Comparison of ENCODE assay signal across 11 mouse cellular contexts in the genomic region with DNA sequence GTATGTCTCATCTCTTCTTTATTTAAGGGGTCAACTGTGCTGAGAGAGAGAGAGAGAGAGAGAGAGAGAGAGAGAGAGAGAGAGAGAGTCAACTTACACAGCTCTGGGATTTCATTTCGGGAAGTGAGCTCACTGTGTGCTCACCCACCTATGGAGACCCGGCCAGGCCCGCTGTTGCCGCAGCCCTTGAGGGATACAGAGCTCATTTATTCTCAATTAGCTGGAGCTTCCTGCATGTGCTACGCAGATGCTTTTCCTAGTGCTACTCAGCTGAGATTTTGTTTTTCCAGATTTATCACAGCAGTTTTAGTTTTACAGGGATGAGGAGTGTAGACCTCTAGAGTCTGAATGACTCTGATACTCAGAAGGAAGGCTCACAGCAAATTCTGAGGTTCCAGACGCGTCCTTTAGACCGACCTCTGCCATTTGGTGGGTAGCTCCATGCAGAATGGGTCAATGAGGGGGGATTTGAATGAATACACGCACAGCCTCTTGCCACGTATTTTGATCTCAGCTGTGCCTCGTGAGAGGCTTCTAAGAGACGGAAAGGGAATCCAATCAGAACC.
DNase-seq lines count a peak whose midpoint lies in the region; ATAC-seq and TF ChIP-seq lines count a peak whose summit lies in the region.
"Had no signal": no experiment of that assay in that cellular context is flagged by ENCODE, and none has a peak within 500 bp of the region (broad histone marks: within the 10 kb centered on the region; RNA-seq: fewer than 3 reads in every experiment).

No protein-coding gene starts in this region.

- no peak overlapping the region for H3K4me2 ChIP-seq in kidney, postnatal 0 days (ENCODE audit: low read length)
- H3K4me2 ChIP-seq in embryonic facial prominence, embryonic 12.5 days (replicated peaks), result no peak overlapping the region; the same call in 1 of the 2 replicates
- H3K4me2 ChIP-seq in heart, embryonic 13.5 days, result peak overlapping the region; percentile 47
- H3K4me2 ChIP-seq: intestine, embryonic 15.5 days had no signal

- H3K27ac ChIP-seq in kidney, postnatal 0 days, result no peak overlapping the region
- H3K27ac ChIP-seq in embryonic facial prominence, embryonic 12.5 days, result peak overlapping the region; percentile 68
- H3K27ac ChIP-seq in heart, embryonic 13.5 days (replicated peaks), result 0 out of 2 replicates have a peak overlapping the region, but pooled peaks have one; percentile 53
- H3K27ac ChIP-seq: intestine, embryonic 15.5 days had no signal

- WGBS in kidney, postnatal 0 days, result 30% methylated on average over 12 of the region's 12 CpGs
- WGBS in embryonic facial prominence, embryonic 12.5 days, result 17% methylated on average over 12 of the region's 12 CpGs
- WGBS in heart, embryonic 13.5 days, result 53% methylated on average over 12 of the region's 12 CpGs

- 0 out of 2 replicates have a peak, but pooled peaks cover 9% of the 10 kb centered on the region for H3K4me1 ChIP-seq in kidney, postnatal 0 days (replicated peaks; ENCODE audit: insufficient read depth, low read length)
- H3K4me1 ChIP-seq in embryonic facial prominence, embryonic 12.5 days, result peaks cover 36% of the 10 kb centered on the region
- H3K4me1 ChIP-seq in heart, embryonic 13.5 days, result peaks cover 28% of the 10 kb centered on the region
- H3K4me1 ChIP-seq: intestine, embryonic 15.5 days had no signal

- no peak overlapping the region for H3K4me3 ChIP-seq in kidney, postnatal 0 days (replicated peaks; ENCODE audit: low read depth, low read length)
- H3K4me3 ChIP-seq in embryonic facial prominence, embryonic 12.5 days, result no peak overlapping the region
- H3K4me3 ChIP-seq in heart, embryonic 13.5 days, result no peak overlapping the region
- H3K4me3 ChIP-seq: intestine, embryonic 15.5 days had no signal

- no peak for TF ChIP-seq CTCF in kidney, postnatal 0 days (IDR thresholded peaks at IDR 0.05; ENCODE audit: low read depth)

- H3K36me3 ChIP-seq in kidney, postnatal 0 days (ENCODE audit: insufficient read depth, low read length), result no peaks in the 10 kb centered on the region
- no peaks in the 10 kb centered on the region for H3K36me3 ChIP-seq in embryonic facial prominence, embryonic 12.5 days
- H3K36me3 ChIP-seq in heart, embryonic 13.5 days, result no peaks in the 10 kb centered on the region
- H3K36me3 ChIP-seq: intestine, embryonic 15.5 days had no signal

- peak; percentile 67 for DNase-seq in kidney, postnatal 0 days (ENCODE audit: low spot score)
- no peak for DNase-seq in kidney, adult 18-20 months
- peak; percentile 53 for DNase-seq in neural tube, embryonic 10.5 days (ENCODE audit: extremely low spot score, low spot score)
- no peak for DNase-seq in retina, postnatal 1 day
- no peak for DNase-seq in Muller cell, postnatal 12 days (ENCODE audit: inconsistent ontology term)
- DNase-seq: cerebellum, adult 18-20 months had no signal

- H3K9ac ChIP-seq in kidney, postnatal 0 days (ENCODE audit: low read depth, low read length), result no peak overlapping the region
- no peak overlapping the region for H3K9ac ChIP-seq in embryonic facial prominence, embryonic 12.5 days
- 0 out of 2 replicates have a peak overlapping the region, but pooled peaks have one; percentile 16 for H3K9ac ChIP-seq in heart, embryonic 13.5 days
- H3K9ac ChIP-seq: intestine, embryonic 15.5 days had no signal

- no peak; the same call in 1 of the 2 replicates for ATAC-seq in kidney, postnatal 0 days (replicated peaks; ENCODE audit: low FRiP score, low read depth)
- peak; percentile 83 for ATAC-seq in embryonic facial prominence, embryonic 12.5 days (ENCODE audit: insufficient number of reproducible peaks, insufficient read depth, low FRiP score, low TSS enrichment)
- no peak; the same call in 1 of the 2 replicates for ATAC-seq in heart, embryonic 13.5 days (ENCODE audit: extremely low read depth, insufficient number of reproducible peaks, low FRiP score, low TSS enrichment)
- no peak for ATAC-seq in megakaryocyte progenitor cell, adult 5-6 weeks (replicated peaks; ENCODE audit: poor library complexity)
- ATAC-seq: intestine, embryonic 15.5 days; midbrain, embryonic 16.5 days had no signal

- no peaks in the 10 kb centered on the region for H3K9me3 ChIP-seq in kidney, postnatal 0 days (replicated peaks; ENCODE audit: low read length)
- H3K9me3 ChIP-seq in embryonic facial prominence, embryonic 12.5 days, result no peaks in the 10 kb centered on the region
- no peaks in the 10 kb centered on the region for H3K9me3 ChIP-seq in heart, embryonic 13.5 days
- H3K9me3 ChIP-seq: intestine, embryonic 15.5 days had no signal

- H3K27me3 ChIP-seq in kidney, postnatal 0 days (ENCODE audit: insufficient read depth, low read length), result no peaks in the 10 kb centered on the region
- no peaks in the 10 kb centered on the region for H3K27me3 ChIP-seq in embryonic facial prominence, embryonic 12.5 days
- no peaks in the 10 kb centered on the region for H3K27me3 ChIP-seq in heart, embryonic 13.5 days (replicated peaks)
- H3K27me3 ChIP-seq: intestine, embryonic 15.5 days had no signal

Comparison
In these comparisons a context has a peak if more than half of its experiments do, and no peak if none do; other contexts are left out.
1. DNase-seq: peak in kidney, postnatal 0 days (single experiment) and neural tube, embryonic 10.5 days (single experiment); none in kidney, adult 18-20 months (single experiment), retina, postnatal 1 day (single experiment) and Muller cell, postnatal 12 days (single experiment).